Mouse (Mus musculus) megakaryocyte, embryonic 14.5 days (primary cell): ENCODE measurements at regions not wholly inside any gene's neighbourhood (a gene's known extent, or its start where the extent isn't known, plus 50 kb on each side); places are given as distances from the start of the nearest gene placed in this dataset.

Experiments
- FLI1 ChIP-seq: IDR thresholded peaks from 2 replicates; pipeline ENCODE4 v1.6.1; 2012; ENCODE audit warnings: low read length, inconsistent platforms, mixed read lengths
- GATA1 ChIP-seq: IDR thresholded peaks from 3 replicates; pipeline ENCODE4 v1.6.1; 2012; ENCODE audit warnings: mixed read lengths, low read length, inconsistent platforms, borderline replicate concordance

DNA sequence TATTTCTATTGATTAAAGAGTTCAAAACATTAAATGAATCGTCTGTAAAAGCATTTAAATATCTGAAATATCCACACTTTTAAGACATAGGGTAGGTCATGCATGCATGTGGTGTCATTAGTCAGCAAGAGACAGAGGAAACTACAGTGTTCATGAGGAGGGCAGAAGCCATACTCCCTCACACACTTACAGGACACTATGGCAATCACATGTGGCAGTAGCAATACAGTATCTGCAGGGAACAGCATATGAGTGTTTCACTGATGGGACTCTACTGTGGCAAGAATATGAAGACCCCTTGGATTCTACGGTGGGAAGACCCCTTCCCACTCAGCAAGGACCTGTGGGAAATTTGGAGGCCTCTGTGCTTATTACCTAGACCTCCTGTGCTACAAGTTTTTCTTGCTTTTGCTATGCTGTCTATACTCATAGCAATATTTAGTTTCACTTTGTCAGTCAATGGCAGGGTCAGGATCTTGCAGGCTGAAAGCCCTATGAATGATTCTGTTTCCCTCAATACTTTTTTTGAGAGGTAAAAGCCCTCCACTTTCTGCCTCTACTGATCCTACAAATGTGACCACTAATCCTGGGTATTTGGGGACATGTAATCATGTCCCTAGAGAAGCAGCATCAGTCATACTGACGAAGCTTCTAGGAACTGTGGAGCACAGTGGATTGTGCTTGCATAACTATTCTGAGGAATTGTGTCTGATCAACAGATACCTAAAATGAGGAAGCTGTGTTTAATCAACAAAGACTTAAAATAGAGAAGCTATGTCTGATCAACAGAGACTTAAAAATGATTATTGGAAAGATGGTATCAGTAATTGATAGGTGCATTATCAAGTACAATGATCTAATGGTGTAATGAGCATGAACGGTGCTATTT lies 83.6 kb upstream of the Htr1b start:
- TF ChIP-seq FLI1 (no peak), GATA1 (no peak)
